Mouse (Mus musculus): ENCODE results near the gene Rpl9-ps1. TPM values are rescaled to one million over a fixed set of nuclear protein-coding genes. Genes with fewer than 3 reads are reported as not detected.
A peak's percentile ranks its signal among the peaks of the same experiment; 100 is the strongest.

Rpl9-ps1 gene
- polyA plus RNA-seq, 1 experiment from 2014 or later: not detected

GRCm38 (mm10) chr11:83638934-83639333 is 6.5 kb downstream of the Rpl9-ps1 start:
- 67% methylated on average over 2 of the region's 2 CpGs for WGBS
- no peak for ATAC-seq (ENCODE audit: insufficient number of reproducible peaks, insufficient read depth, low FRiP score, low read depth)
- Histone ChIP-seq H3K27ac (replicated peaks in 1 of 2; ENCODE audit: control insufficient read depth in 1 of 2, insufficient read depth in 1 of 2, low read depth in 2 of 2, low read length in 2 of 2) (no peak overlapping the region), H3K27me3 (ENCODE audit: control insufficient read depth, insufficient read depth, low read length) (no peaks in the 10 kb centered on the region), H3K9me3 (ENCODE audit: control insufficient read depth, low read length) (no peaks in the 10 kb centered on the region), H3K4me2 (ENCODE audit: low read length) (no peak overlapping the region), H3K9ac (ENCODE audit: low read length) (no peak overlapping the region), H3K36me3 (ENCODE audit: control insufficient read depth, insufficient read depth, low read length) (no peaks in the 10 kb centered on the region), H3K4me3 (ENCODE audit: control insufficient read depth in 1 of 2, insufficient read depth in 1 of 2, low read depth in 1 of 2, low read length in 2 of 2) (no peak overlapping the region), H3K4me1 (ENCODE audit: control insufficient read depth in 2 of 2, insufficient read depth in 2 of 2, low read length in 2 of 2) (peaks cover 2 to 4% of the 10 kb centered on the region in 2 experiments; a peak in 2 of 4 replicates)

GRCm38 (mm10) chr11:83636742-83637235 is 8.6 kb downstream of the Rpl9-ps1 start:
- Histone ChIP-seq H3K4me1 (ENCODE audit: control insufficient read depth in 2 of 2, insufficient read depth in 2 of 2, low read length in 2 of 2) (peaks cover 5 to 11% of the 10 kb centered on the region in 2 experiments; a peak in 3 of 4 replicates), H3K27me3 (ENCODE audit: control insufficient read depth, insufficient read depth, low read length) (no peaks in the 10 kb centered on the region), H3K27ac (replicated peaks in 1 of 2; ENCODE audit: control insufficient read depth in 1 of 2, insufficient read depth in 1 of 2, low read depth in 2 of 2, low read length in 2 of 2) (peak overlapping the region in 1 of 2 experiments; percentile 37; a peak in 1 of 4 replicates), H3K4me2 (ENCODE audit: low read length) (no peak overlapping the region), H3K9ac (ENCODE audit: low read length) (no peak overlapping the region), H3K9me3 (ENCODE audit: control insufficient read depth, low read length) (no peaks in the 10 kb centered on the region), H3K36me3 (ENCODE audit: control insufficient read depth, insufficient read depth, low read length) (no peaks in the 10 kb centered on the region), H3K4me3 (ENCODE audit: control insufficient read depth in 1 of 2, insufficient read depth in 1 of 2, low read depth in 1 of 2, low read length in 2 of 2) (no peak overlapping the region)
- WGBS: 29% methylated on average over 1 of the region's 1 CpGs
- ATAC-seq (ENCODE audit: insufficient number of reproducible peaks, insufficient read depth, low FRiP score, low read depth): 0 out of 2 replicates have a peak, but pooled peaks have one; percentile 61

- Histone ChIP-seq H3K36me3 (ENCODE audit: control insufficient read depth, insufficient read depth, low read length) (no peaks in the 10 kb centered on the region), H3K4me2 (ENCODE audit: low read length) (no peak overlapping the region), H3K27ac (replicated peaks in 1 of 2; ENCODE audit: control insufficient read depth in 1 of 2, insufficient read depth in 1 of 2, low read depth in 2 of 2, low read length in 2 of 2) (no peak overlapping the region), H3K4me3 (ENCODE audit: control insufficient read depth in 1 of 2, insufficient read depth in 1 of 2, low read depth in 1 of 2, low read length in 2 of 2) (no peak overlapping the region), H3K27me3 (ENCODE audit: control insufficient read depth, insufficient read depth, low read length) (no peaks in the 10 kb centered on the region), H3K4me1 (ENCODE audit: control insufficient read depth in 2 of 2, insufficient read depth in 2 of 2, low read length in 2 of 2) (peaks cover 5 to 12% of the 10 kb centered on the region in 2 experiments; a peak in 3 of 4 replicates), H3K9me3 (ENCODE audit: control insufficient read depth, low read length) (no peaks in the 10 kb centered on the region), H3K9ac (ENCODE audit: low read length) (no peak overlapping the region)
- WGBS: 91% methylated on average over 2 of the region's 2 CpGs
- no peak for ATAC-seq (ENCODE audit: insufficient number of reproducible peaks, insufficient read depth, low FRiP score, low read depth)
These were observed 10.5 kb downstream of the Rpl9-ps1 start for GRCm38 (mm10) chr11:83634898-83635297.

GRCm38 (mm10) chr11:83634425-83634824 is 11.0 kb downstream of the Rpl9-ps1 start:
- Histone ChIP-seq H3K4me3 (ENCODE audit: control insufficient read depth in 1 of 2, insufficient read depth in 1 of 2, low read depth in 1 of 2, low read length in 2 of 2) (no peak overlapping the region), H3K4me2 (ENCODE audit: low read length) (no peak overlapping the region), H3K9ac (ENCODE audit: low read length) (no peak overlapping the region), H3K27ac (replicated peaks in 1 of 2; ENCODE audit: control insufficient read depth in 1 of 2, insufficient read depth in 1 of 2, low read depth in 2 of 2, low read length in 2 of 2) (no peak overlapping the region), H3K4me1 (ENCODE audit: control insufficient read depth in 2 of 2, insufficient read depth in 2 of 2, low read length in 2 of 2) (peaks cover 5 to 12% of the 10 kb centered on the region in 2 experiments; a peak in 3 of 4 replicates), H3K9me3 (ENCODE audit: control insufficient read depth, low read length) (no peaks in the 10 kb centered on the region), H3K27me3 (ENCODE audit: control insufficient read depth, insufficient read depth, low read length) (no peaks in the 10 kb centered on the region), H3K36me3 (ENCODE audit: control insufficient read depth, insufficient read depth, low read length) (no peaks in the 10 kb centered on the region)
- no peak for ATAC-seq (ENCODE audit: insufficient number of reproducible peaks, insufficient read depth, low FRiP score, low read depth)
- 79% methylated on average over 4 of the region's 4 CpGs for WGBS

GRCm38 (mm10) chr11:83632744-83633143 is 12.7 kb downstream of the Rpl9-ps1 start:
- ATAC-seq (ENCODE audit: insufficient number of reproducible peaks, insufficient read depth, low FRiP score, low read depth): no peak
- H3K27ac ChIP-seq (replicated peaks in 1 of 2; ENCODE audit: control insufficient read depth in 1 of 2, insufficient read depth in 1 of 2, low read depth in 2 of 2, low read length in 2 of 2): no peak overlapping the region

GRCm38 (mm10) chr11:83631065-83631464 is 14.4 kb downstream of the Rpl9-ps1 start:
- Histone ChIP-seq H3K4me1 (ENCODE audit: control insufficient read depth in 2 of 2, insufficient read depth in 2 of 2, low read length in 2 of 2) (peaks cover 3 to 12% of the 10 kb centered on the region in 2 experiments; a peak in 2 of 4 replicates), H3K9me3 (ENCODE audit: control insufficient read depth, low read length) (no peaks in the 10 kb centered on the region), H3K36me3 (ENCODE audit: control insufficient read depth, insufficient read depth, low read length) (no peaks in the 10 kb centered on the region), H3K4me2 (ENCODE audit: low read length) (no peak overlapping the region), H3K27ac (replicated peaks in 1 of 2; ENCODE audit: control insufficient read depth in 1 of 2, insufficient read depth in 1 of 2, low read depth in 2 of 2, low read length in 2 of 2) (no peak overlapping the region), H3K9ac (ENCODE audit: low read length) (no peak overlapping the region), H3K4me3 (ENCODE audit: control insufficient read depth in 1 of 2, insufficient read depth in 1 of 2, low read depth in 1 of 2, low read length in 2 of 2) (no peak overlapping the region), H3K27me3 (ENCODE audit: control insufficient read depth, insufficient read depth, low read length) (no peaks in the 10 kb centered on the region)
- ATAC-seq (ENCODE audit: insufficient number of reproducible peaks, insufficient read depth, low FRiP score, low read depth): no peak
- 60% methylated on average over 2 of the region's 2 CpGs for WGBS

More at GRCm38 (mm10) chr11:83632744-83633143, 12.7 kb downstream of the Rpl9-ps1 start:
- 64% methylated on average over 4 of the region's 4 CpGs for WGBS
- Histone ChIP-seq H3K27me3 (ENCODE audit: control insufficient read depth, insufficient read depth, low read length) (no peaks in the 10 kb centered on the region), H3K36me3 (ENCODE audit: control insufficient read depth, insufficient read depth, low read length) (no peaks in the 10 kb centered on the region), H3K4me1 (ENCODE audit: control insufficient read depth in 2 of 2, insufficient read depth in 2 of 2, low read length in 2 of 2) (peaks cover 5 to 12% of the 10 kb centered on the region in 2 experiments; a peak in 3 of 4 replicates), H3K9me3 (ENCODE audit: control insufficient read depth, low read length) (no peaks in the 10 kb centered on the region), H3K4me3 (ENCODE audit: control insufficient read depth in 1 of 2, insufficient read depth in 1 of 2, low read depth in 1 of 2, low read length in 2 of 2) (no peak overlapping the region), H3K4me2 (ENCODE audit: low read length) (no peak overlapping the region), H3K9ac (ENCODE audit: low read length) (no peak overlapping the region)

- WGBS: 93% methylated on average over 1 of the region's 1 CpGs
- Histone ChIP-seq H3K4me2 (ENCODE audit: low read length) (no peak overlapping the region), H3K4me1 (ENCODE audit: control insufficient read depth in 2 of 2, insufficient read depth in 2 of 2, low read length in 2 of 2) (peaks cover 3 to 12% of the 10 kb centered on the region in 2 experiments; a peak in 2 of 4 replicates), H3K27ac (replicated peaks in 1 of 2; ENCODE audit: control insufficient read depth in 1 of 2, insufficient read depth in 1 of 2, low read depth in 2 of 2, low read length in 2 of 2) (no peak overlapping the region), H3K9ac (ENCODE audit: low read length) (no peak overlapping the region), H3K27me3 (ENCODE audit: control insufficient read depth, insufficient read depth, low read length) (no peaks in the 10 kb centered on the region), H3K9me3 (ENCODE audit: control insufficient read depth, low read length) (no peaks in the 10 kb centered on the region), H3K4me3 (ENCODE audit: control insufficient read depth in 1 of 2, insufficient read depth in 1 of 2, low read depth in 1 of 2, low read length in 2 of 2) (no peak overlapping the region), H3K36me3 (ENCODE audit: control insufficient read depth, insufficient read depth, low read length) (no peaks in the 10 kb centered on the region)
- ATAC-seq (ENCODE audit: insufficient number of reproducible peaks, insufficient read depth, low FRiP score, low read depth): no peak
These were observed 14.8 kb downstream of the Rpl9-ps1 start for GRCm38 (mm10) chr11:83630630-83631029.

- Histone ChIP-seq H3K4me1 (ENCODE audit: control insufficient read depth in 2 of 2, insufficient read depth in 2 of 2, low read length in 2 of 2) (peaks cover 2 to 7% of the 10 kb centered on the region in 2 experiments; a peak in 2 of 4 replicates), H3K27ac (replicated peaks in 1 of 2; ENCODE audit: control insufficient read depth in 1 of 2, insufficient read depth in 1 of 2, low read depth in 2 of 2, low read length in 2 of 2) (no peak overlapping the region), H3K9me3 (ENCODE audit: control insufficient read depth, low read length) (no peaks in the 10 kb centered on the region), H3K27me3 (ENCODE audit: control insufficient read depth, insufficient read depth, low read length) (no peaks in the 10 kb centered on the region), H3K4me2 (ENCODE audit: low read length) (no peak overlapping the region), H3K9ac (ENCODE audit: low read length) (no peak overlapping the region), H3K36me3 (ENCODE audit: control insufficient read depth, insufficient read depth, low read length) (no peaks in the 10 kb centered on the region), H3K4me3 (ENCODE audit: control insufficient read depth in 1 of 2, insufficient read depth in 1 of 2, low read depth in 1 of 2, low read length in 2 of 2) (no peak overlapping the region)
- no peak for ATAC-seq (ENCODE audit: insufficient number of reproducible peaks, insufficient read depth, low FRiP score, low read depth)
- WGBS: 78% methylated on average over 9 of the region's 9 CpGs
These were observed 16.6 kb downstream of the Rpl9-ps1 start for GRCm38 (mm10) chr11:83628808-83629207.

Data from heart, embryonic 14.5 days (tissue).